Mouse (Mus musculus) forebrain, embryonic 15.5 days (tissue): ENCODE results near the gene Auts2. TPM values are rescaled to one million over a fixed set of nuclear protein-coding genes. Genes with fewer than 3 reads are reported as not detected.

Source experiments
- ATAC-seq: fragments of 200-750 bp; cut with Nextera tagmentation; replicated peaks from 2 replicates; pipeline ENCODE4 v1.8.0; 2017; ENCODE audit warnings: mild to moderate bottlenecking, moderate TSS enrichment, moderate library complexity
- H3K27ac ChIP-seq: fragments of 300-500 bp; sonication (generic); replicated peaks from 2 replicates; pipeline ENCODE4 v1.5.1; 2015; ENCODE audit warnings: mild to moderate bottlenecking, inconsistent platforms
- H3K27me3 ChIP-seq: fragments of 300-500 bp; sonication (generic); 2 replicates; pipeline ENCODE4 v1.6.1; 2015; ENCODE audit warnings: inconsistent platforms
- H3K36me3 ChIP-seq: fragments of 300-500 bp; sonication (generic); 2 replicates; pipeline ENCODE4 v1.6.1; 2015; ENCODE audit warnings: mild to moderate bottlenecking, inconsistent platforms
- H3K4me1 ChIP-seq: fragments of 300-500 bp; sonication (generic); 2 replicates; pipeline ENCODE4 v1.6.1; 2015; ENCODE audit warnings: inconsistent platforms
- H3K4me2 ChIP-seq: fragments of 300-500 bp; sonication (generic); replicated peaks from 2 replicates; pipeline ENCODE4 v1.6.1; 2015; ENCODE audit warnings: mild to moderate bottlenecking, inconsistent platforms
- H3K4me3 ChIP-seq: fragments of 300-500 bp; sonication (generic); 2 replicates; pipeline ENCODE4 v1.5.1; 2015; ENCODE audit warnings: mild to moderate bottlenecking, inconsistent platforms
- H3K9ac ChIP-seq: fragments of 300-500 bp; sonication (generic); replicated peaks from 2 replicates; pipeline ENCODE4 v1.6.1; 2015; ENCODE audit warnings: mild to moderate bottlenecking, inconsistent platforms
- H3K9me3 ChIP-seq: fragments of 300-500 bp; sonication (generic); 2 replicates; pipeline ENCODE4 v1.6.1; 2016; ENCODE audit warnings: inconsistent platforms
- WGBS: fragments of 180-500 bp; shearing (Covaris S2); methylation state at CpG from one replicate; pipeline ENCODE4 v1.1.7; 2015; ENCODE audit warnings: mixed read lengths; 5-methylcytosine and 5-hydroxymethylcytosine counted together
- polyA plus RNA-seq: library from polyadenylated mRNA; unstranded; fragments of >200 nt; fragmentation: Nextera tagmentation; extraction: Ambion mirVana; gene quantifications from 2 replicates; pipeline ENCODE4 v1.2.1, GENCODE M21; 2015

Auts2 gene
- polyA plus RNA-seq, 1 experiment from 2014 or later, result 94.3 TPM

GRCm38 (mm10) chr5:132400556-132400955 lies 142.6 kb downstream of the Auts2 start:
- WGBS, result 73% methylated on average over 10 of the region's 10 CpGs
- Histone ChIP-seq H3K4me1 (peaks cover 76% of the 10 kb centered on the region), H3K9me3 (no peaks in the 10 kb centered on the region), H3K27me3 (no peaks in the 10 kb centered on the region), H3K27ac (no peak overlapping the region), H3K36me3 (no peaks in the 10 kb centered on the region), H3K9ac (no peak overlapping the region), H3K4me2 (no peak overlapping the region), H3K4me3 (no peak overlapping the region)
- ATAC-seq, result no peak

- no peaks in the 10 kb centered on the region for H3K9me3 ChIP-seq
- no peak overlapping the region for H3K4me2 ChIP-seq
- no peaks in the 10 kb centered on the region for H3K36me3 ChIP-seq
- no peak overlapping the region for H3K27ac ChIP-seq
- H3K4me1 ChIP-seq, result peaks cover 79% of the 10 kb centered on the region
- H3K4me3 ChIP-seq, result no peak overlapping the region
- H3K9ac ChIP-seq, result no peak overlapping the region
- ATAC-seq, result no peak
- H3K27me3 ChIP-seq, result no peaks in the 10 kb centered on the region
- WGBS, result 38% methylated on average over 4 of the region's 4 CpGs
Measured at GRCm38 (mm10) chr5:132399486-132399885, 143.7 kb downstream of the Auts2 start.

- Histone ChIP-seq H3K27ac (no peak overlapping the region), H3K4me3 (no peak overlapping the region), H3K9ac (no peak overlapping the region), H3K9me3 (no peaks in the 10 kb centered on the region), H3K4me2 (no peak overlapping the region), H3K4me1 (peaks cover 70% of the 10 kb centered on the region), H3K36me3 (no peaks in the 10 kb centered on the region), H3K27me3 (no peaks in the 10 kb centered on the region)
- 93% methylated on average over 3 of the region's 3 CpGs for WGBS
- ATAC-seq, result no peak
Measured at GRCm38 (mm10) chr5:132395922-132396321, 147.2 kb downstream of the Auts2 start.

- Histone ChIP-seq H3K36me3 (no peaks in the 10 kb centered on the region), H3K4me1 (peaks cover 61% of the 10 kb centered on the region), H3K9me3 (no peaks in the 10 kb centered on the region), H3K4me2 (no peak overlapping the region), H3K27me3 (no peaks in the 10 kb centered on the region), H3K27ac (no peak overlapping the region), H3K4me3 (no peak overlapping the region), H3K9ac (no peak overlapping the region)
- ATAC-seq, result no peak
- WGBS, result 49% methylated on average over 6 of the region's 6 CpGs
Measured at GRCm38 (mm10) chr5:132394800-132395575, 148.2 kb downstream of the Auts2 start.

GRCm38 (mm10) chr5:132391831-132392763 lies 151.0 kb downstream of the Auts2 start:
- no peak for ATAC-seq
- WGBS, result 25% methylated on average over 14 of the region's 14 CpGs
- H3K9me3 ChIP-seq, result no peaks in the 10 kb centered on the region

GRCm38 (mm10) chr5:132388746-132389145 lies 154.4 kb downstream of the Auts2 start:
- H3K4me3 ChIP-seq, result no peak overlapping the region
- 77% methylated on average over 5 of the region's 5 CpGs for WGBS

More at GRCm38 (mm10) chr5:132391831-132392763, 151.0 kb downstream of the Auts2 start:
- H3K4me2 ChIP-seq, result no peak overlapping the region
- no peaks in the 10 kb centered on the region for H3K36me3 ChIP-seq
- H3K9ac ChIP-seq, result no peak overlapping the region
- no peak overlapping the region for H3K27ac ChIP-seq
- H3K27me3 ChIP-seq, result no peaks in the 10 kb centered on the region
- no peak overlapping the region for H3K4me3 ChIP-seq
- H3K4me1 ChIP-seq, result peaks cover 56% of the 10 kb centered on the region

GRCm38 (mm10) chr5:132385244-132385855 lies 157.8 kb downstream of the Auts2 start:
- ATAC-seq, result no peak
- WGBS, result 36% methylated on average over 4 of the region's 4 CpGs
- no peak overlapping the region for H3K9ac ChIP-seq
- no peak overlapping the region for H3K4me2 ChIP-seq
- H3K36me3 ChIP-seq, result no peaks in the 10 kb centered on the region
- no peak overlapping the region for H3K27ac ChIP-seq
- H3K27me3 ChIP-seq, result no peaks in the 10 kb centered on the region
- no peak overlapping the region for H3K4me3 ChIP-seq
- no peaks in the 10 kb centered on the region for H3K9me3 ChIP-seq
- H3K4me1 ChIP-seq, result peaks cover 65% of the 10 kb centered on the region

More at GRCm38 (mm10) chr5:132388746-132389145, 154.4 kb downstream of the Auts2 start:
- no peak for ATAC-seq
- H3K4me1 ChIP-seq, result peaks cover 70% of the 10 kb centered on the region
- H3K4me2 ChIP-seq, result no peak overlapping the region
- no peak overlapping the region for H3K9ac ChIP-seq
- H3K9me3 ChIP-seq, result no peaks in the 10 kb centered on the region
- no peaks in the 10 kb centered on the region for H3K27me3 ChIP-seq
- H3K36me3 ChIP-seq, result no peaks in the 10 kb centered on the region
- no peak overlapping the region for H3K27ac ChIP-seq

- no peak for ATAC-seq
Measured at GRCm38 (mm10) chr5:132380261-132380660, 162.9 kb downstream of the Auts2 start.

GRCm38 (mm10) chr5:132378977-132379376 lies 164.2 kb downstream of the Auts2 start:
- no peaks in the 10 kb centered on the region for H3K27me3 ChIP-seq
- H3K9ac ChIP-seq, result no peak overlapping the region
- H3K27ac ChIP-seq, result no peak overlapping the region
- H3K36me3 ChIP-seq, result no peaks in the 10 kb centered on the region
- H3K9me3 ChIP-seq, result no peaks in the 10 kb centered on the region
- H3K4me3 ChIP-seq, result no peak overlapping the region
- H3K4me2 ChIP-seq, result no peak overlapping the region
- no peak for ATAC-seq
- 91% methylated on average over 1 of the region's 1 CpGs for WGBS
- peaks cover 31% of the 10 kb centered on the region for H3K4me1 ChIP-seq

More at GRCm38 (mm10) chr5:132380261-132380660, 162.9 kb downstream of the Auts2 start:
- Histone ChIP-seq H3K4me2 (no peak overlapping the region), H3K9me3 (no peaks in the 10 kb centered on the region), H3K9ac (no peak overlapping the region), H3K27ac (no peak overlapping the region), H3K27me3 (no peaks in the 10 kb centered on the region), H3K36me3 (no peaks in the 10 kb centered on the region), H3K4me3 (no peak overlapping the region), H3K4me1 (peaks cover 35% of the 10 kb centered on the region)
- 51% methylated on average over 5 of the region's 5 CpGs for whole genome bisulfite sequencing

- Histone ChIP-seq H3K36me3 (no peaks in the 10 kb centered on the region), H3K4me1 (peaks cover 36% of the 10 kb centered on the region), H3K27me3 (no peaks in the 10 kb centered on the region), H3K4me2 (no peak overlapping the region), H3K9ac (no peak overlapping the region), H3K27ac (no peak overlapping the region), H3K4me3 (no peak overlapping the region), H3K9me3 (no peaks in the 10 kb centered on the region)
- WGBS, result 94% methylated on average over 1 of the region's 1 CpGs
- no peak for ATAC-seq
Measured at GRCm38 (mm10) chr5:132375130-132375529, 168.0 kb downstream of the Auts2 start.

- H3K4me3 ChIP-seq, result no peak overlapping the region
- H3K9ac ChIP-seq, result no peak overlapping the region
- no peaks in the 10 kb centered on the region for H3K36me3 ChIP-seq
- 64% methylated on average over 4 of the region's 4 CpGs for WGBS
- H3K27ac ChIP-seq, result no peak overlapping the region
- H3K9me3 ChIP-seq, result no peaks in the 10 kb centered on the region
- H3K4me2 ChIP-seq, result no peak overlapping the region
- peaks cover 42% of the 10 kb centered on the region for H3K4me1 ChIP-seq
- ATAC-seq, result no peak
- H3K27me3 ChIP-seq, result no peaks in the 10 kb centered on the region
Measured at GRCm38 (mm10) chr5:132373471-132374075, 169.6 kb downstream of the Auts2 start.
